Mouse (Mus musculus) CH12.LX (cell line): ENCODE measurements around the gene Tex264. TPM values are rescaled to one million over a fixed set of nuclear protein-coding genes. Genes with fewer than 3 reads are reported as not detected.

Experiments used
- DNase-seq: peaks from one replicate; pipeline ENCODE4 v3.0.0-alpha.2; 2013; ENCODE audit errors: extremely low read depth
- H3K27ac ChIP-seq: 2 replicates; pipeline ENCODE4 v1.5.1; 2012; ENCODE audit warnings: low read depth, mild to moderate bottlenecking, control low read depth, moderate library complexity; ENCODE audit not compliant: insufficient read depth
- H3K27me3 ChIP-seq: replicated peaks from 2 replicates; pipeline ENCODE3; 2012; ENCODE audit warnings: inconsistent platforms
- H3K36me3 ChIP-seq, 2 experiments: replicated peaks in 1 of 2; 2 replicates each; pipeline versions ENCODE3 to v1.6.1; 2012; ENCODE audit warnings: inconsistent platforms in 1 of 2, low read length in 1 of 2, mild to moderate bottlenecking in 1 of 2, mixed read lengths in 1 of 2, moderate library complexity in 1 of 2; ENCODE audit not compliant: control insufficient read depth in 1 of 2, insufficient read depth in 1 of 2
- H3K4me1 ChIP-seq, 2 experiments: 2 replicates each; pipeline ENCODE4 v1.6.1; 2012; ENCODE audit warnings: inconsistent platforms in 1 of 2, moderate library complexity in 1 of 2; ENCODE audit not compliant: insufficient read depth in 2 of 2, control insufficient read depth in 1 of 2
- H3K4me2 ChIP-seq: 2 replicates; pipeline ENCODE4 v1.6.1; 2012; ENCODE audit warnings: low read depth, mild to moderate bottlenecking, control low read depth; ENCODE audit not compliant: poor library complexity, insufficient read depth, severe bottlenecking
- H3K4me3 ChIP-seq, 3 experiments: fragments of 150-350 bp in 1 of 3; sonication (generic) in 1 of 3; replicated peaks in 1 of 3; 2 replicates each; pipeline versions ENCODE3 to v1.5.1; 2011 to 2012; ENCODE audit warnings: low read depth in 2 of 3, low read length in 2 of 3, mild to moderate bottlenecking in 2 of 3, moderate library complexity in 2 of 3, control low read depth in 1 of 3, improper control_type of control experiment in 1 of 3, inconsistent platforms in 1 of 3, mixed read lengths in 1 of 3; ENCODE audit not compliant: poor library complexity in 1 of 3
- H3K79me2 ChIP-seq: replicated peaks from 2 replicates; pipeline ENCODE4 v1.6.1; 2012; ENCODE audit warnings: mild to moderate bottlenecking, moderate library complexity; ENCODE audit not compliant: control insufficient read depth, poor library complexity, insufficient read depth, severe bottlenecking; ENCODE audit errors: extremely low read depth
- H3K9ac ChIP-seq: 2 replicates; pipeline ENCODE4 v1.6.1; 2012; ENCODE audit warnings: low read depth, mild to moderate bottlenecking, control low read depth, moderate library complexity; ENCODE audit not compliant: insufficient read depth
- H3K9me3 ChIP-seq: replicated peaks from 2 replicates; pipeline ENCODE3; 2012; ENCODE audit warnings: low read length, inconsistent platforms, mixed read lengths
- BHLHE40 ChIP-seq: IDR thresholded peaks from 2 replicates; pipeline ENCODE4 v1.6.1; 2011; ENCODE audit warnings: mild to moderate bottlenecking, low read depth, low read length, improper control_type of control experiment
- CTCF ChIP-seq, 2 experiments: IDR thresholded peaks in 1 of 2; conservative IDR thresholded peaks in 1 of 2; 2 replicates each; pipeline ENCODE4 v1.5.1; 2011 to 2012; ENCODE audit warnings: low read depth in 2 of 2, low read length in 2 of 2, improper control_type of control experiment in 1 of 2, inconsistent platforms in 1 of 2, mild to moderate bottlenecking in 1 of 2, moderate library complexity in 1 of 2
- E2F4 ChIP-seq: IDR thresholded peaks from 2 replicates; pipeline ENCODE4 v1.6.1; 2011; ENCODE audit warnings: low read depth, low read length, improper control_type of control experiment; ENCODE audit not compliant: insufficient replicate concordance
- ETS1 ChIP-seq: conservative IDR thresholded peaks from 2 replicates; pipeline ENCODE4 v1.6.1; 2012; ENCODE audit warnings: low read depth, mild to moderate bottlenecking, inconsistent platforms, low read length, improper control_type of control experiment, moderate library complexity
- JUND ChIP-seq: conservative IDR thresholded peaks from 2 replicates; pipeline ENCODE4 v1.6.1; 2011; ENCODE audit warnings: low read depth, low read length, improper control_type of control experiment
- MAFK ChIP-seq: IDR thresholded peaks from 2 replicates; pipeline ENCODE4 v1.6.1; 2011; ENCODE audit warnings: low read length, improper control_type of control experiment; ENCODE audit not compliant: insufficient replicate concordance
- MAX ChIP-seq: IDR thresholded peaks from 2 replicates; pipeline ENCODE4 v1.6.1; 2011; ENCODE audit warnings: low read length, improper control_type of control experiment
- RAD21 ChIP-seq: IDR thresholded peaks from 2 replicates; pipeline ENCODE4 v1.6.1; 2011; ENCODE audit warnings: low read depth, mild to moderate bottlenecking, low read length, improper control_type of control experiment, moderate library complexity
- SMC3 ChIP-seq: IDR thresholded peaks from 2 replicates; pipeline ENCODE4 v1.6.1; 2011; ENCODE audit warnings: low read depth, low read length, improper control_type of control experiment
- TBP ChIP-seq: conservative IDR thresholded peaks from 2 replicates; pipeline ENCODE4 v1.6.1; 2011; ENCODE audit warnings: low read depth, low read length, improper control_type of control experiment
- ZC3H11A ChIP-seq: IDR thresholded peaks from 2 replicates; pipeline ENCODE4 v1.6.1; 2012; ENCODE audit warnings: low read depth, mild to moderate bottlenecking, inconsistent platforms, low read length, improper control_type of control experiment
- ZKSCAN1 ChIP-seq: IDR thresholded peaks from 2 replicates; pipeline ENCODE4 v1.6.1; 2012; ENCODE audit warnings: low read depth, inconsistent platforms, low read length, improper control_type of control experiment, borderline replicate concordance
- ZNF384 ChIP-seq: IDR thresholded peaks from 2 replicates; pipeline ENCODE4 v1.6.1; 2012; ENCODE audit warnings: low read depth, low read length, improper control_type of control experiment, inconsistent platforms
- dilution Hi-C: fragments of 300-500 bp; cut with MboI; formaldehyde crosslinking; loops from 2 replicates; pipeline ENCODE4 v1.14.3; 2020; ENCODE audit warnings: low sequenced_read_pairs; ENCODE audit not compliant: extremely low pct_unique_long_range_greater_than_20kb, extremely low pct_ligation_motif_present
- in situ Hi-C: fragments of 300-500 bp; cut with MboI; formaldehyde crosslinking; loops from 3 replicates; pipeline ENCODE4 v1.14.3; 2019; ENCODE audit warnings: low sequenced_read_pairs, low pct_ligation_motif_present, low pct_unique_long_range_greater_than_20kb, mixed read lengths
- polyA plus RNA-seq: library from polyadenylated mRNA; unstranded; fragments of >175 nt; gene quantifications from 2 replicates; pipeline ENCODE4 v1.2.1, GENCODE M21; 2012; ENCODE audit warnings: low read depth; ENCODE audit not compliant: insufficient read length
- total RNA-seq, 2 experiments: library from RNA; depleted of rRNA; stranded (reverse); fragments of 300-350 nt in 1 of 2; fragments of >200 nt in 1 of 2; gene quantifications; 2 replicates each; pipeline ENCODE4 v1.2.3; 2012 to 2014

Tex264 gene
- total and polyA plus RNA-seq, 3 experiments, result 34.3 to 54.8 (median 45.3) TPM

DNA sequence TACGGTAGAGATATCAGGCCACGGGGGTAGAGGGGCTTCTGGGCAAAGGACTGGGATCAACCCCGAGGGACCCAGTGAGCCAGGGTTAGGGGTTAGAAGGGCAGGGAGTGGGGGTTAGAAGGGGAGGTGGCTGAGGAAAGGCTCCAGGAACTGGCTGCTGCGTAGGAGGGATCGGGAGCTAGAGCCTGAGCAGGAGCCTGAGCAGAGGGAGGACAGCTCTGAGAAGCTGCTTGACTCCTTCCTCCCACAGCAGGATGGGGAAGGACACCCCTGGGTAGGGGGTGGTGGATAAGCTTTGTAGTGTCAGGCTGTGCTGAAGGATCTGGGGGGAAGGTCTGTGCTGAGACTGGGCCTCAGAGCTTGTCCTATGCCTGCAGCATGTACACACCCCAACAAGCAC, 28.9 kb downstream of the Tex264 start:
- Histone ChIP-seq H3K27me3 (peaks cover 30% of the 10 kb centered on the region), H3K27ac (no peak overlapping the region), H3K4me2 (no peak overlapping the region), H3K36me3 (peaks cover 25 to 45% of the 10 kb centered on the region in 2 experiments), H3K9ac (no peak overlapping the region), H3K9me3 (no peaks in the 10 kb centered on the region), H3K79me2 (no peaks in the 10 kb centered on the region), H3K4me3 (no peak overlapping the region), H3K4me1 (no peaks in the 10 kb centered on the region)
- dilution Hi-C loops (no loop called here), in situ Hi-C loops (loop anchor here (10.0 to 25.0 kb wide), 2 partner anchors 52 to 630 kb away; partner anchors contain the start of genes Cish and Mapkapk3)
- TF ChIP-seq ETS1 (no peak), MAFK (no peak), BHLHE40 (no peak)
- no peak for DNase-seq

DNA sequence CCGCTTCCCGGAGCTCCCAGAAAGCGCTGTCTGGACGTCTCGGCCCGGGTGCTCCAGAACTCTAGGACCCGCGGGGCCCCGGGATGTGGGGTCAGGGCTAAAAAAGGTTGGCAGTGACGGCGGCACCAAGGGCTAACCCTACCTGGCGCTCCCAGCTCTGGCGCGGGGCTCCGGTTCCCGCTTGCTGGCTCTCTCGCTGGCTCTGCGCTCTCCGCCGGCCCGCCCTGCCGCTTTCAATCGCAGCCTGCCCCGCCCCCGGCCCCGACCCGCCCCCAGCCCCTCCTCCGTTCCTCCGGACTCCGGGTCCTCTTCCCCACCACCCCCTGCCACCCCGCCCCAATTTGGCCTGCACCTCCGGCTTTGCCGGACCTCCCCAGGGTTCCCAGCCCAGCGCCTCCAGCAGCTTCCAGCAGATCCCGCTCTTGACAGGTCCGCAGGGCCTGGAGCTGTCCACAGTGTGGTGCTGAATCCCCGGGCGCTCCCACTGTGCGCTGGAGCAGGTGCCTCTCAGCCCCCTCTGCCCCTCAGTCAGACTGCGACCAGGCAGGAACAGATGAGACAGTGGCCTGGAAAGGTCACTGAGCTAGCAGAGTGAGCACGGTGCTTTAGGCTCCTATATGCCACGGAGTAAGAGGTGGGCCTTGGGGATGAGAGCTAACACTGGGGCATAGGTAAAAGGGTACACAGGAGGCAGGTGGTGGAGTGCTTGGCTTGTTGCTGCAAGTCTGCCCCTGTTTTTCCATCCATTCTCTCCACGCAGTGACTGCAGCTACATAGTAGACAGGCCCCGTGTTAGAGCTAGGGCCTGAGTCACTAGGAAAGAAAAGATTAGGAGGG, 29.6 kb downstream of the Tex264 start, which contains the start of gene Grm2:
Grm2 (minus strand) TSS at position 199 of the 837 bp plus-strand sequence.
- no peak within 1 kb of the TSS for H3K4me2 ChIP-seq
- no peak within 1 kb of the TSS for H3K27ac ChIP-seq
- no peaks in the 10 kb centered on the region for H3K4me1 ChIP-seq
- no peaks in the 10 kb centered on the region for H3K79me2 ChIP-seq
- no peak within 1 kb of the TSS for H3K4me3 ChIP-seq
- H3K9ac ChIP-seq, result no peak within 1 kb of the TSS
- H3K27me3 ChIP-seq, result peaks cover 33% of the 10 kb centered on the region
- no peak for DNase-seq
- peaks cover 18 to 38% of the 10 kb centered on the region in 2 experiments for H3K36me3 ChIP-seq
- in situ Hi-C loops, result loop anchor here (10.0 to 25.0 kb wide), 2 partner anchors 51 to 631 kb away; partner anchors contain the start of genes Cish and Mapkapk3
- dilution Hi-C loops, result no loop called here
- peak; percentile 35; the same call in 1 of the 2 replicates for TF ChIP-seq ZKSCAN1
- no peak for TF ChIP-seq TBP
- no peak for TF ChIP-seq MAX
- TF ChIP-seq ZNF384, result no peak
- no peak for TF ChIP-seq ZC3H11A
- no peak for TF ChIP-seq MAFK
- no peak for TF ChIP-seq E2F4
- no peaks in the 10 kb centered on the region for H3K9me3 ChIP-seq

DNA sequence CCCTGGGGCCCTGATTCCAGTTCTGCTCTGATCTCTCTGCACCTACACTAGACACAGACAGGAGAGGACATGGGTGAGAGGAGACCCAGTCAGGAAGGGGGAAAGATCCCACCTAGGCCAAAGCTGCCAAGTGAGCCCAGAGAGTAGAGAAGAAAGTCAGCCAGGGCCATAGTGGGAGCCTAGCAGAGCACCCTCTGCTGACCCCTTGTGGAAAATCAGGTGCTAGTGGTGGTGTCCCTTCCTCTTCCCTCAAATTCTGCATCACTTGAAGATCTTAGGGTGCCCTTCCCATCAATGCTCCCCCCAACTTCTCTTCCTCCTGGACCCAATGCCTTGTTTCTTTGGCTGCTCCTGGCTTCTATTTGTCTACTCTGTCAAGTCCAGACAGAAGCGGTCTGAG, 33.0 kb downstream of the Tex264 start:
- peak; percentile 17 for DNase-seq
- in situ Hi-C loops, result loop anchor here (10.0 to 25.0 kb wide), 2 partner anchors 48 to 635 kb away; partner anchors contain the start of genes Cish and Mapkapk3
- H3K27me3 ChIP-seq, result peaks cover 58% of the 10 kb centered on the region

More for the DNA sequence above, 33.0 kb downstream of the Tex264 start:
- Histone ChIP-seq H3K9me3 (peaks cover 3% of the 10 kb centered on the region), H3K4me1 (no peaks in the 10 kb centered on the region), H3K4me2 (no peak overlapping the region), H3K36me3 (peaks cover 0 to 4% of the 10 kb centered on the region in 2 experiments), H3K79me2 (no peaks in the 10 kb centered on the region), H3K4me3 (no peak overlapping the region), H3K9ac (no peak overlapping the region), H3K27ac (no peak overlapping the region)
- dilution Hi-C loops, result no loop called here
- peak; percentile 42 for TF ChIP-seq RAD21
- peak; percentile 46 to 80 for TF ChIP-seq CTCF (conservative IDR thresholded peaks at IDR 0.05 in 1 of 2, IDR thresholded peaks at IDR 0.05 in 1 of 2; ENCODE audit: low read depth in 2 of 2, low read length in 2 of 2)
- no peak for TF ChIP-seq JUND
- TF ChIP-seq ZC3H11A, result no peak
- peak; percentile 77 for TF ChIP-seq SMC3
